17 mouse cellular contexts compared by ENCODE assay signal in the genomic region with DNA sequence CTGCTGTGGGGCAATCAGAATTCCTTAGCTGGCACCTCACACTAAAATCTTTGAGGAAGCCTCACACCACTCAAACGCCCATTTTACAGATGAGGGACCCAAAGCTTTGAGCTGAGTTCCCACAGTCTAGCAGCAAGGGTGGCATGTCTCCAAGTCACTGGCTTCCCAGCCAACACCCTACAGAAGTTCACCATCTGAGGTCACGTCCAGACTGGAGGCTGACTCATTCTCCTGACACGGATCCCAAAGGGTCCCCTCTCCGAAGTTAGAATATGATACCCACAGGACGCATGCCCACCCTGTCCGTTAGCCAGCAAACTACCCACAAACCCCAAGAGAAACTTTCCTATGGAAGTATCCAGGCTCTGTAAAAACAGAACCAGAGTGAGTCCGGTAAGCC. TPM values are rescaled to one million over a fixed set of nuclear protein-coding genes. Genes with fewer than 3 reads are reported as not detected.
A peak's percentile ranks its signal among the peaks of the same experiment; 100 is the strongest.
DNase-seq lines count a peak whose midpoint lies in the region; ATAC-seq and TF ChIP-seq lines count a peak whose summit lies in the region.
"Had no signal": no experiment of that assay in that cellular context is flagged by ENCODE, and none has a peak within 500 bp of the region (broad histone marks: within the 10 kb centered on the region; RNA-seq: fewer than 3 reads in every experiment).

No protein-coding gene starts in this region.

- H3K4me3 ChIP-seq in kidney, adult 2 months (ENCODE audit: insufficient read depth, low read depth, low read length), result no peak overlapping the region
- no peak overlapping the region for H3K4me3 ChIP-seq in kidney, embryonic 16.5 days (ENCODE audit: low read length)
- H3K4me3 ChIP-seq: forebrain, embryonic 15.5 days; neural tube, embryonic 13.5 days had no signal

- 68% methylated on average over 7 of the region's 7 CpGs for WGBS in kidney, adult 2 months
- 79% methylated on average over 7 of the region's 7 CpGs for WGBS in kidney, embryonic 16.5 days

- no peak for TF ChIP-seq CTCF in kidney, adult 2 months (conservative IDR thresholded peaks at IDR 0.05; ENCODE audit: insufficient read depth, insufficient read length, low read depth, low read length)

- no peak overlapping the region for H3K27ac ChIP-seq in kidney, adult 2 months (ENCODE audit: insufficient read depth, low read depth, low read length)
- no peak overlapping the region for H3K27ac ChIP-seq in kidney, embryonic 16.5 days (ENCODE audit: low read length)
- H3K27ac ChIP-seq: forebrain, embryonic 15.5 days; neural tube, embryonic 13.5 days had no signal

- no peak overlapping the region for H3K9ac ChIP-seq in kidney, embryonic 16.5 days (replicated peaks; ENCODE audit: low read length)
- H3K9ac ChIP-seq: forebrain, embryonic 15.5 days; lung, embryonic 14.5 days; neural tube, embryonic 13.5 days had no signal

- no peak for TF ChIP-seq POLR2A in kidney, adult 2 months (IDR thresholded peaks at IDR 0.05; ENCODE audit: low read depth, low read length)

- H3K4me1 ChIP-seq in kidney, adult 2 months (ENCODE audit: control insufficient read depth, insufficient read depth, low read length), result peaks cover 12% of the 10 kb centered on the region; the same call in 1 of the 2 replicates
- H3K4me1 ChIP-seq in kidney, embryonic 16.5 days (ENCODE audit: insufficient read depth, low read length), result peaks cover 49% of the 10 kb centered on the region

- no peaks in the 10 kb centered on the region for H3K36me3 ChIP-seq in kidney, adult 2 months (ENCODE audit: control insufficient read depth, insufficient read depth, low read length)
- no peaks in the 10 kb centered on the region for H3K36me3 ChIP-seq in kidney, embryonic 16.5 days (ENCODE audit: insufficient read depth, low read length)
- H3K36me3 ChIP-seq: forebrain, embryonic 15.5 days; neural tube, embryonic 13.5 days had no signal

- no peak for ATAC-seq in kidney, embryonic 16.5 days (ENCODE audit: low FRiP score, low TSS enrichment)
- ATAC-seq: forebrain, embryonic 15.5 days; hindbrain, embryonic 16.5 days had no signal

- DNase-seq in kidney, adult 2 months, result peak; percentile 45
- peak; percentile 88 for DNase-seq in 3T3-L1 (ENCODE audit: low read depth, low spot score)
- DNase-seq in Muller cell, postnatal 12 days (ENCODE audit: inconsistent ontology term), result peak; percentile 70
- DNase-seq in heart, postnatal 4 days, result peak; percentile 66
- DNase-seq in layer of hippocampus, adult 9-11 months, result no peak
- DNase-seq in urinary bladder, adult 2 months (ENCODE audit: low spot score), result no peak
- DNase-seq: cerebellum, adult 18-20 months; gastrocnemius, postnatal 10 days; kidney, adult 11 months; liver; lung, embryonic 14.5 days; right cerebral cortex, postnatal 25 days; thymus, adult 18-20 months had no signal

- no peaks in the 10 kb centered on the region for H3K9me3 ChIP-seq in kidney, embryonic 16.5 days (ENCODE audit: low read length)
- H3K9me3 ChIP-seq: forebrain, embryonic 15.5 days; neural tube, embryonic 13.5 days had no signal

- H3K4me2 ChIP-seq in kidney, embryonic 16.5 days (replicated peaks; ENCODE audit: low read depth, low read length), result no peak overlapping the region
- H3K4me2 ChIP-seq: forebrain, embryonic 15.5 days; lung, embryonic 14.5 days; neural tube, embryonic 13.5 days had no signal

- no peaks in the 10 kb centered on the region for H3K27me3 ChIP-seq in kidney, adult 2 months (replicated peaks; ENCODE audit: control insufficient read depth, insufficient read depth, low read length)
- no peaks in the 10 kb centered on the region for H3K27me3 ChIP-seq in kidney, embryonic 16.5 days (ENCODE audit: insufficient read depth, low read length)
- H3K27me3 ChIP-seq: forebrain, embryonic 15.5 days; neural tube, embryonic 13.5 days had no signal

RNA-seq across cellular contexts. Expression of a gene that starts 39.1 kb away (rescaled TPM):
- polyA plus RNA-seq in kidney, adult 2 months (2012; rRNA removed), result 27.5 and 28.1 TPM in 2 replicates
- polyA plus RNA-seq in kidney, embryonic 16.5 days (2015; fragmentation: Nextera tagmentation; extraction: Ambion mirVana), result 41.3 and 45.6 TPM in 2 replicates
- total RNA-seq in heart, postnatal 4 days (2021), result 100 to 1,000 TPM; 102 to 103 TPM
- polyA plus RNA-seq in urinary bladder, adult 2 months (2012; rRNA removed), result 21.6 and 22.7 TPM in 2 replicates

Comparison
In these comparisons a context has a peak if more than half of its experiments do, and no peak if none do; other contexts are left out.
1. DNase-seq: peak in kidney, adult 2 months (single experiment), 3T3-L1 (single experiment), Muller cell, postnatal 12 days (single experiment) and heart, postnatal 4 days (single experiment); none in layer of hippocampus, adult 9-11 months (single experiment) and urinary bladder, adult 2 months (single experiment).